Mouse (Mus musculus): ENCODE data around the gene Tmem54. TPM values are rescaled to one million over a fixed set of nuclear protein-coding genes. Genes with fewer than 3 reads are reported as not detected.

Gene Tmem54
- not detected for polyA plus RNA-seq (2021)

- no peak for DNase-seq (ENCODE audit: low read depth, low spot score)
- ChIA-PET CTCF (no interaction called here), POLR2A (no interaction called here)
- H3K27me3 ChIP-seq, result peaks cover 7% of the 10 kb centered on the region
- TF ChIP-seq CTCF (IDR thresholded peaks at IDR 0.05), result no peak
- ATAC-seq, result no peak
- in situ Hi-C loops (cut with MboI; ENCODE audit: low pct_unique_long_range_greater_than_20kb), result loop anchor here (25.0 kb wide), 1 partner anchor 493 kb away; the partner anchor contains the start of genes Tlr12 and Zscan20
These were observed at the start of gene Tmem54 for GRCm38 (mm10) chr4:129105356-129105755. Gene Tmem54, plus strand, starts transcription at chr4:129105548.

- ChIA-PET POLR2A (no interaction called here), CTCF (no interaction called here)
- no peak for DNase-seq (ENCODE audit: low read depth, low spot score)
- no peak for ATAC-seq
- in situ Hi-C loops (cut with MboI; ENCODE audit: low pct_unique_long_range_greater_than_20kb), result loop anchor here (5.0 kb wide), 1 partner anchor 53 kb away; no protein-coding TSS in a partner anchor
- no peaks in the 10 kb centered on the region for H3K27me3 ChIP-seq
- TF ChIP-seq CTCF (IDR thresholded peaks at IDR 0.05), result no peak
These were observed 49.8 kb upstream of the Tmem54 start for GRCm38 (mm10) chr4:129055562-129055961.

GRCm38 (mm10) chr4:129057533-129058206 lies 47.7 kb upstream of the Tmem54 start:
- H3K27me3 ChIP-seq, result no peaks in the 10 kb centered on the region
- DNase-seq (ENCODE audit: low read depth, low spot score) (no peak), ATAC-seq (peak; percentile 74)
- no peak for TF ChIP-seq CTCF (IDR thresholded peaks at IDR 0.05)
- POLR2A ChIA-PET, result interaction anchor here (0.6 to 1.4 kb wide), 6 partner anchors 9 to 1022 kb away, joined by 3 to 6 read pairs (median 4); partner anchors contain the start of gene Ak2
- in situ Hi-C loops (cut with MboI; ENCODE audit: low pct_unique_long_range_greater_than_20kb), result loop anchor here (5.0 kb wide), 1 partner anchor 55 kb away; no protein-coding TSS in a partner anchor
- CTCF ChIA-PET, result no interaction called here

- H3K27me3 ChIP-seq, result no peaks in the 10 kb centered on the region
- peak; percentile 29 for ATAC-seq
- POLR2A ChIA-PET, result interaction anchor here (0.8 to 1.4 kb wide), 8 partner anchors 9 to 66 kb away, joined by 3 to 6 read pairs (median 4); partner anchors contain the start of gene Ak2
- DNase-seq (ENCODE audit: low read depth, low spot score), result no peak
- TF ChIP-seq CTCF (IDR thresholded peaks at IDR 0.05), result no peak
- CTCF ChIA-PET, result no interaction called here
- in situ Hi-C loops (cut with MboI; ENCODE audit: low pct_unique_long_range_greater_than_20kb), result loop anchor here (5.0 kb wide), 1 partner anchor 56 kb away; no protein-coding TSS in a partner anchor
These were observed 46.9 kb upstream of the Tmem54 start, which contains the start of gene Rnf19b for GRCm38 (mm10) chr4:129058207-129059092. Gene Rnf19b, plus strand, starts transcription at chr4:129058271.

- H3K27me3 ChIP-seq, result no peaks in the 10 kb centered on the region
- in situ Hi-C loops (cut with MboI; ENCODE audit: low pct_unique_long_range_greater_than_20kb), result loop anchor here (5.0 kb wide), 1 partner anchor 57 kb away; no protein-coding TSS in a partner anchor
- DNase-seq (ENCODE audit: low read depth, low spot score) (no peak), ATAC-seq (peak; percentile 42)
- ChIA-PET CTCF (no interaction called here), POLR2A (interaction anchor here (0.8 to 1.4 kb wide), 5 partner anchors 8 to 67 kb away, joined by 4 to 5 read pairs (median 4); partner anchors contain the start of gene Ak2)
- no peak for TF ChIP-seq CTCF (IDR thresholded peaks at IDR 0.05)
These were observed 46.2 kb upstream of the Tmem54 start for GRCm38 (mm10) chr4:129059125-129059551.

GRCm38 (mm10) chr4:129059922-129060321 lies 45.4 kb upstream of the Tmem54 start:
- H3K27me3 ChIP-seq, result no peaks in the 10 kb centered on the region
- POLR2A ChIA-PET, result no interaction called here
- CTCF ChIA-PET, result no interaction called here
- TF ChIP-seq CTCF (IDR thresholded peaks at IDR 0.05), result no peak
- in situ Hi-C loops (cut with MboI; ENCODE audit: low pct_unique_long_range_greater_than_20kb), result loop anchor here (5.0 kb wide), 1 partner anchor 58 kb away; no protein-coding TSS in a partner anchor
- DNase-seq (ENCODE audit: low read depth, low spot score) (no peak), ATAC-seq (no peak)

GRCm38 (mm10) chr4:129061486-129061885 lies 43.9 kb upstream of the Tmem54 start:
- DNase-seq (ENCODE audit: low read depth, low spot score) (no peak), ATAC-seq (no peak)
- H3K27me3 ChIP-seq, result no peaks in the 10 kb centered on the region
- TF ChIP-seq CTCF (IDR thresholded peaks at IDR 0.05), result no peak
- POLR2A ChIA-PET, result no interaction called here
- in situ Hi-C loops (cut with MboI; ENCODE audit: low pct_unique_long_range_greater_than_20kb), result no loop called here
- CTCF ChIA-PET, result no interaction called here

- ATAC-seq, result no peak
- TF ChIP-seq CTCF (IDR thresholded peaks at IDR 0.05), result no peak
- DNase-seq (ENCODE audit: low read depth, low spot score), result no peak
- in situ Hi-C loops (cut with MboI; ENCODE audit: low pct_unique_long_range_greater_than_20kb), result no loop called here
- POLR2A ChIA-PET, result interaction anchor here (1.0 kb wide), 1 partner anchor 92 kb away, joined by 3 read pairs; no protein-coding TSS in a partner anchor
- no peaks in the 10 kb centered on the region for H3K27me3 ChIP-seq
- CTCF ChIA-PET, result interaction anchor here (0.6 to 1.3 kb wide), 3 partner anchors 19 to 91 kb away, joined by 3 to 4 read pairs (median 3); no protein-coding TSS in a partner anchor
These were observed 42.9 kb upstream of the Tmem54 start for GRCm38 (mm10) chr4:129062281-129063075.

- in situ Hi-C loops (cut with MboI; ENCODE audit: low pct_unique_long_range_greater_than_20kb), result no loop called here
- no peak for ATAC-seq
These were observed 39.6 kb upstream of the Tmem54 start for GRCm38 (mm10) chr4:129065688-129066236.

More at GRCm38 (mm10) chr4:129065688-129066236, 39.6 kb upstream of the Tmem54 start:
- ChIA-PET POLR2A (no interaction called here), CTCF (no interaction called here)
- TF ChIP-seq CTCF (IDR thresholded peaks at IDR 0.05), result no peak
- H3K27me3 ChIP-seq, result no peaks in the 10 kb centered on the region
- no peak for DNase-seq (ENCODE audit: low read depth, low spot score)

Measured in Patski (cell line).